Comparison of ENCODE assay signal across 16 mouse cellular contexts in genomic region chr1:37009880-37010279, GRCm38 (mm10). TPM values are rescaled to one million over a fixed set of nuclear protein-coding genes. Genes with fewer than 3 reads are reported as not detected.
"Had no signal": no experiment of that assay in that cellular context is flagged by ENCODE, and none has a peak within 500 bp of the region (broad histone marks: within the 10 kb centered on the region; RNA-seq: fewer than 3 reads in every experiment).

No protein-coding gene starts in this region.

- H3K9ac ChIP-seq: limb, embryonic 12.5 days; liver, embryonic 13.5 days; liver, postnatal 0 days; lung, embryonic 15.5 days had no signal

- H3K36me3 ChIP-seq: limb, embryonic 12.5 days; liver, embryonic 13.5 days; lung, embryonic 15.5 days had no signal

- H3K4me3 ChIP-seq: layer of hippocampus, adult 2 months; limb, embryonic 12.5 days; liver, embryonic 13.5 days; lung, embryonic 15.5 days; megakaryocyte, embryonic 14.5 days had no signal

- H3K4me1 ChIP-seq: limb, embryonic 12.5 days; liver, embryonic 13.5 days; lung, embryonic 15.5 days had no signal

- H3K27me3 ChIP-seq: limb, embryonic 12.5 days; liver, embryonic 13.5 days; lung, embryonic 15.5 days; megakaryocyte, embryonic 14.5 days had no signal

- H3K4me2 ChIP-seq: limb, embryonic 12.5 days; liver, embryonic 13.5 days; lung, embryonic 15.5 days; midbrain, embryonic 11.5 days had no signal

- ATAC-seq: liver, postnatal 0 days; midbrain, embryonic 16.5 days had no signal

- DNase-seq: kidney, adult 11 months; kidney, adult 9 months; kidney, postnatal 10 days; kidney, postnatal 4 days; liver; liver, embryonic 13.5 days; liver, postnatal 0 days; lung, postnatal 14 days had no signal

- H3K9me3 ChIP-seq: limb, embryonic 12.5 days; liver, embryonic 13.5 days; lung, embryonic 15.5 days; megakaryocyte, embryonic 14.5 days had no signal

- H3K27ac ChIP-seq: layer of hippocampus, adult 2 months; limb, embryonic 12.5 days; liver, embryonic 13.5 days; lung, embryonic 15.5 days; macrophage; stomach, postnatal 0 days had no signal

RNA-seq across cellular contexts. Expression of gene Vwa3b, which starts 16.5 kb away (rescaled TPM):
- polyA plus RNA-seq: liver, embryonic 13.5 days; macrophage had no signal
